Mouse (Mus musculus): ENCODE results near the gene Pdlim3.
A peak's percentile ranks its signal among the peaks of the same experiment; 100 is the strongest.

Gene Pdlim3

DNA sequence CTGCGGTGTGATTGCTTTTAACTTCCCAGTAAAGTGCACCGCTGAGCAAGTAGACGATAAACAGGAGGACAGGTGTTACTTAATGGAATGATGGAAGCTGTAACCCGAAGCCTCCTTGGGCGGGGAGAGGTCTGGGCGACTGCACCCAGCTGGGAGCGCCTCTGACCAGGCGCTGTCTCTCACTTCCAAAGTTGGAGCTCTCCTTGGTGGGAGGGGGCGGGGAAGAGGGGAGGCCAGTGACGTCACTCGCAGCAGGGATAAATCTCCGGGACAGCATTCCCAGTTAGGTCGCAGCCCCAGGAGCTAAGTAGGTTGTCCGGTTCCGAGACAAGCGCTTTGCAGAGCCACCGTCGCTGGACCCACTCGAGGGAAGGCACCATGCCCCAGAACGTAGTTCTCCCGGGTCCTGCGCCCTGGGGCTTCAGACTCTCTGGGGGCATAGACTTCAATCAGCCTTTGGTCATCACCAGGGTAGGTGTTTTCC, at the start of gene Pdlim3:
TSS of gene Pdlim3 (plus strand) at position 260 of the 484 bp plus-strand sequence.
- DNase-seq (ENCODE audit: low spot score in 2 of 2), result peak; percentile 63 to 68

DNA sequence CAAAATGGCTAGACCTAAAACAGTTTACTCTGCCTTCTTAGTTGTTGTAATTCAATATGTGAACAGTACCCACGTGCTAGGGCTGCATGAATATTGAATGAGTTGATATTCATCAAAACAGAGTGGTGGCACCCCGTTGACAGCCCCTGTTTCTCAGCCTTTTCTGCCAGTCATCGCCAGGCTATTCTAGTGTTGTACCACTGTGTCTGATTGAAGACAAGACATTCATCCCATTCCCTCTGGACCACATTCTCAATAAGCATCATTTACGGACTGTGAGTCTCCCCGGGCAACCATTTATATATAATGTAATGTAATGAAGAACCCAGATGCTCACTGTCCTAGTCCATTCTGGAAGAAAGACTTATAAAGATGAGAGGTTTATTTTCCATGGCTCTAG, 42.0 kb upstream of the Pdlim3 start:
- DNase-seq (ENCODE audit: low spot score in 2 of 2), result no peak

DNA sequence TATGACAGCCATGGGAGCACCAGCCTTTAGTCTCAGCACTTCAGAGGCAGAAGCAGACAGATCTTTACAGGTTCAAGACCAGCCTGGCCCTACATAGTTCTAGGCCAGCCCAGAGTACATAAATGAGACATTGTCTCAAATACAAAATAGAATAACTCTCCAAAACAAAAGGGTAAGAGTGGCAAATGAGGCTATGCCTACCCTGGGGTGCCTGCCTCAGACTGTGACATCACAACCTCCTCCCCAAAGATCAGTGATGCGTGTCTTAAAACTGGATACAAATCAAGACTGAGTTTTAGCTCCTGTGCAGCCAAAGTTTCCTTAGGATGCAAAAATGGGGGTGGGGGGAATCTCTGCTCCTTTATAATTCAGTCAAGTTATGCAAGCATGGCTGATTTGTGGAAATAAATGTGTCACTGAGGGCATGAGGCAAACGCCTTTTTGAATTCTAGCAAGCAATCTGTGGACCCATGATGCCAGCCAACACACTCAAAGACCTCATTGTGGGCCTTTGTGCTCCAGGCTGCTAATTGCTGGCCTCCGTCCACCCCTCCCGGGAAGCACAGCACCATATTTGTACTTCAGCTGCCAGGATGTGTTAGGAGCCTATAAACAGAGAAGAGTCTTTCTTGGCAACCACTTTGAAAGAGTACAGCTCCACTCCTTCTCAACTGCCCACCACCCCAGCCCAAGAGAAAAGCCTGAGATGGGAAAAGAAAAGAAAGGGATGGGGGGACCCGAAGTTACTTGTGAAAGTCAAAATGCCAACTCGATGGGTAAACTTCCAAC, 41.0 kb upstream of the Pdlim3 start:
- DNase-seq (ENCODE audit: low spot score in 2 of 2), result peak; percentile 41 to 66

DNA sequence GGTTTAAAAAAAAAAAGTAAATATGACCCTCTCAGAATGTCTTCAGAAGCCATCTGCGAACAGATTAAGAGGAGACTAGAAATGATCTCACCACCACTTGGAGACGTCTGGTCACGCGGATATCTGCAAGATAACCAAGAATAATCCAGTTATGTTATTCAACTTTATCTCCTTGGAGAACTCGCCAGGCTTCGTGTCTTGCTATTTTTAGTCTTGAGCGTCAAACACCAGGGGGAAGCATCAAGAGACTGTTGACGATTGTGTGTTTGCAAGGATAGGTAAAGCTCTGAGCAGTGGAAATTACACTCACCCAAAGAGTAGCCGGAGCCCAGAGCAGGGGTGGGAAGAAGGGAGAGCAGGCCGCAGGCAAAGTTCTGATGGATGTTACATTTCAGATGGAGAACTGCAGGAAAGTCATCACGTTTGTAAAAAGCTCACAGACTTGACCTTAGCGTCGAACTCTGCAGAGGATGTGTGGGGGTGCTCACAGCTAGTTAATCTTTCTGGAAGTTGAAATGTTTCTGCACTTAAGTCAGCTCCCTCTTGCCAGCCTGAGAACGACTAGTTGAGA, 40.3 kb upstream of the Pdlim3 start:
- peak; percentile 75 to 76 for DNase-seq (ENCODE audit: low spot score in 2 of 2)

DNA sequence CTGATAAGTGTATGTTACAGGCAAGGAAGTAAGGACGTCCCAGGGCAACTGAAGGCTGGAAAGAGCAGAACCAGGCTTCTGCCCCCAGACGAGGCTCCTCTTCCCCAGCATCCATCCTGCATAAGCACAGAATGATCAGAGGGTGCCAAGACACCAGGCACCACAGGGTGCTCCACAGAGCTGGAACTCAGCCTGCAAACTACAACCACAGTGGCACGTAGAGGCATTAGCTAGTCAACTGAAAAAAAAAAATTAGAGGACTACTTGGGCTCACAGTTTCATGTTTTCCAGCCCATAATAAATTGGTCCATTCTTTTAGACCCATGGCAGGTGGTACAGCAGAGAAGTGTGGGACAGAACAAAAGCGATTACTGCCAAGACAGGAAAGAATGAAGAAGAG, 39.4 kb upstream of the Pdlim3 start:
- DNase-seq (ENCODE audit: low spot score in 2 of 2), result no peak

DNA sequence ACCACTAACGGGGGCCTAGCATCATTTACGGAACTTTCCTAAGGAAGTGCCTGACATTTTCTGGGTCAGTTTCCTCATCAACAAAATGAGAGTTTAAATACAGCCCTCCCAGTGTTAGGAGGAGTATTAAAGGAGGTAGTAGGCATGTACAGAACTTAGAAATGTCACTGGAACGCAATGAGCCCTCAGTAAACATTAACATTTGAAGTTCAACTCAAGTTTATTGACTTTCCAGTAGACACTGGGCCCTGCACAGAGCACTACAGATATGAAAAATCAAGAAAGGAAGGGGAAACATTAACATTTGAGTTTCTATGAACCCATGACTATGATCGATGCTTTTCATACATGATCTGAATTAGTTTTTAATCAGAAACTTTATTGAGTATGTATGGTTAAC, 30.1 kb upstream of the Pdlim3 start:
- DNase-seq (ENCODE audit: low spot score in 2 of 2), result no peak

DNA sequence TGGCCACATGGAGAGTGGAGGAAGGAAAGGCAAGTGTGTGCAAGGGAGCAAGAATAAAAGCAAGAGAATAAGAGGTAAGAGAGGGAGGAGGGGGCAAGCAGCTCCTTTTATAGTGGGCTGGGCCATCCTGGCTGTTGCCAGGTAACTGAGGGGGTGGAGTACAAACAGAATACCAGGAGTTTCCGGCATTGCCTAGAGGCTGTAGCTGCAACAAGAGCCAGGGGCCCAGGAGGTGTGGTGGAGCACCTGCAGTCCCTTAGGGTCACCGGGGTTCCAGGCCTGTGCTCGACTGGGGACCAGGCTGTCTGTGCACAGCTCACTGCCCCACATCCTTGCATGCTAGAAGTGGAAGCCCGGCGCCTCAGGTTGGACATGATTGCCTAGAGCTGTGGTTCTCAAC, 27.5 kb upstream of the Pdlim3 start:
- no peak for DNase-seq (ENCODE audit: low spot score in 2 of 2)

DNA sequence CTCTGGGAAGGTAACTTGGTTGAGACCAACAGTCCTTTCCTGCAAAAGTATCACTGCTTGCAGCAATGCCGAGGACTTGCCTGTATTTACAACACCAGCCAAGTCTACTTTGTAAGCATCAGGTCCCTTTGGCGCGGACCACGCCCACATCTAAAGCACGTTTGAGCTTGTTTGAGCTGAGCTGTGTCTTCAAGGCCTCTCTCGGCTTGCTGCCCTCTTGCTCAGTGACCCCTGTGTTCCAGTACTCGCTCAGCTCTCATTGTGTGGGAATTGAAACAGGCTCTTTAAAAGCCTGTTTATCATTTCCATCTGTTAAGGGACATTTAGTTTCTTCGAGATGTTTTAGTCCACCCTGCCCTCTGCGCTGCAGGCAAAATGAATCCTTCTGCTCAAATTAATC, 26.9 kb upstream of the Pdlim3 start:
- no peak for DNase-seq (ENCODE audit: low spot score in 2 of 2)

DNA sequence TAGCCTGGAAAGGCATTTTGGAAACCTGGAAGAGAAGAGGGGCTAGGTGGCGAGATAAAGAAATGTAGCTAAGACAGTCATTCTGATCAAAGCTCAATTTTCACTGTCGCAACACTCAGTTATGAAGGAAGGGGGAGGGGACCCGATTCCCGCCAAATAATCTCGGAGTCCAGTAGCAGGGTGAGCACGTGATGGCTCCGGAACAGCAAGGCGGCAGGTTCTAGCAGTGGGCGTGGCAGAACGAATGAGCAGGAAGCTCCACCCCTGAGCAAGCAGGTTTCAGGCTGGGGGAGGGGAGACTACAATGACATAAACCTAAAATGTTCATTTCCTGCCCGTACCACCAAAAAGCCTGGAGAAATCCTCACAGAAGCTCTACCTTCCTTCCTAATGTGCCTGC, 13.7 kb upstream of the Pdlim3 start:
- DNase-seq (ENCODE audit: low spot score in 2 of 2), result peak; percentile 43 to 55

DNA sequence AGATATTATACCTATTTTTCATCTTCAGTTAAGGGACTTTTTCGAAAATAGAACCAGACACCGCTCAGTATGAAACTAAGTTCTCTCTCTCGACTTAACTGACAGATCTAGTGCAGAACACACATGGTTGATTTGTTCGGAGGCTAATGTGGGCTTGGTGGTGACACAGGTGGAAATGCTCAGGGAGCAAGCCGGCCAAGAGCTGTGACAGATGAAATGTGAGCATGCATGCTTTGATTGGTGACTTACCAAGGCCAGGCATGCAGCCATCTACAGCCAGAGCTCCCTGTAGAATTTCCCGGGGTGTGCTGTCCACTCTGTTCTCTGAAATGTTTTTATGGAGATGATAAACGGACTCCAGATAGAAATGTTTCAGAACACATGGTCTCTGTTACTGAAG, 13.2 kb upstream of the Pdlim3 start:
- peak; percentile 66 to 74 for DNase-seq (ENCODE audit: low spot score in 2 of 2)

DNA sequence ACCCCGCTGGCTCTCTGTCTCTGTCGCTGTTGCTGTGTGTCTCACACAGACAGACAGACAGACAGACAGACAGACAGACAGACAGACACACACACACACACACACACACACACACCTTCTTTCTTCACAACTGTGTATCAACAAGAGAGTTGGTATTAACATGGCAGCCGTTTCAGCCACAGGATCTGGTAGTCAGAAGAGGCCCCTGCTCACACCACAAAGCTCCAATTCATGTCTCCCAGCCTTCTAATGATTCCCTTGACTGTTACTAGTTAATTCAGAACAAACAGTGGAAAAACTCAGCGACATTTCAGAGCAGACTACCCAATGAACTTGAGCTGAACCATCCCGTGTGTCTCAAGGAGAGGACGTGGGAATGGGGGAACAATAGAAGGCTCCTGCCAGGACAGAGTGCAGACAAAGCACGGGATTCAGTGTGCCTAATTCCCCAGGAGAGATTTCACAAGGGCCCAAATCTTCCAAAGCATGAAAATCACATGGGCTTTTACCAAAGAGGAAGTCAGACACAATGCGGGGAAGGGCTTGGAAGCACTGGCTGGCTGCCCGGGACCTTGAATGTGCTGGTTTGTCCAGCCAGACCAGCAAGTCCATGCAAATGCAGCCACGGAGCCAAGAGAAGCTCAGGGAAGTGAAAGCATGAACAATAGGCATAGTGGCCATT, 10.2 kb upstream of the Pdlim3 start:
- peak; percentile 95 for DNase-seq (ENCODE audit: low spot score in 2 of 2)

DNA sequence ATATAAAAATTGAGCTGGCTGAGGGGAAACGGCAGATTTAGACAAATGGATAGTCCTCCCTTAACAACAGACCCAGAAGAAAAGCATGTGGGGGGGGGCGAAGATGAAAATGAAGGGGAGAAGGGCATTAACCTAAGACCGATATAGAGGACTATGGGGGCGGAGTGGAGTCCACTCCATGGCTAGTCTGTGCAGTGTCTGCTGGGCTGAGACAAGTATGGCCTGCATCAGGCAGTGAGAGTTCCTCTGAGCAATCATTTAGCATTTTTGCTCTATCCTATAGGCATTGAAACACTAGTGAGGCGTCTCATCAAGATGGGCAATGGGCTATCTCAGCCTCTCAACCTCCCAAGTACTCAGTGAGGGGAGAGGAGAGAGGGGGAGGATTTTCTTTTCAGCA, 8.9 kb upstream of the Pdlim3 start:
- no peak for DNase-seq (ENCODE audit: low spot score in 2 of 2)

DNA sequence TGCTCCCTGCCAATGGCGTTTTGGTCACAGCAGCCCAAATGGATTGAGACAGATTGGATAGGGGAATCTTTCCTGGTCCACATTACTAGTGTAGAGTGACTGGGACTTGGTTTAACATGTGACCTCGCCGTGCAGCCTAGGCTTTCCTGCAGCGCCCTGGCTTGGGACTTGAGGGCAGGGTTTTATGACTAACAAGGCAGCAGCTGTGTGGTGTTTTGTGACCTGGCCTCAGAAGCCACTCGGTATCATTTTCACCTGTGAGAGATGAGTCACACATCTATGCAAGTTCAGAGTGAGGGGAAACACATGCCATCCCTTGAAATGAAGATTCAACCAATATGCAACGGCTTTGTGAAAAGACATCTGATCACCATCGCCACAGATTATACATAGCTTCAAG, 7.6 kb upstream of the Pdlim3 start:
- DNase-seq (ENCODE audit: low spot score in 2 of 2), result no peak

DNA sequence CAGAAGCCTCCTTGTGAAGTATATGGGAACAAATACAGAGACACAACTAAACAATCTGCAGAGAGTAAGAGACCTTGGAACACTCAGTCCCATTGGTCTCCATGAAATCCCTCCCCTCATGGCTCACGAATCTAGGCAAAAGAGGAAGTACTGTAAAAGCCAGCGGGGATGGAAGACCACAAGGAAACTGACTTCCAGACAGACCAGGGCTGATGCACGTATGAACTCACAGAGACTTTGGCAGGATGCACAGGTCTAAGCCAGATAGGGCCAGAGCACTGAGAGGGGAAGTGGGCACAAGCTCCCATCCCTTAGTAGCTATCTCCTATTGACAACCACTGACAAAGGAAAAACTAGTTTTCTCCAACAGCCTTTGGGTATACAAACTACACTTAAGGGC, 4.8 kb upstream of the Pdlim3 start:
- DNase-seq (ENCODE audit: low spot score in 2 of 2), result no peak

DNA sequence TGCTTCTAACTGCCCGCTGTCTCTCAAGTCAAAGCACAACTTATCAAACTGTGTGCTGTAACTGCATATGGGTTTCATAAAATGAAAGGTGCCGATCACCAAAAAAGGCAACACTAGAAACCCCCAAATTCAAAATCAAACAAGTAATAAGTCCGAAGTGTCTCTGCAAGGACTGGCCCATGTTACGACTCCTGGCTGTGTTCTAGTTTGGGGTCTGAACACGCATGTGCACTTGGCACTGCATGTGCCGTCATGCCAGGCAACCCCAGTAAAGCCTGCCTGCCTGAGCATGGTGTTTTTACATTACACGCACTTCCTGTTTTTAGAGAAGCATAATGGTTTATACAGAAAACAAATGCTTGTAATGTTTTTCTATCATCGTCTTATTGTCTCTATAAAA, 3.5 kb upstream of the Pdlim3 start:
- no peak for DNase-seq (ENCODE audit: low spot score in 2 of 2)

DNA sequence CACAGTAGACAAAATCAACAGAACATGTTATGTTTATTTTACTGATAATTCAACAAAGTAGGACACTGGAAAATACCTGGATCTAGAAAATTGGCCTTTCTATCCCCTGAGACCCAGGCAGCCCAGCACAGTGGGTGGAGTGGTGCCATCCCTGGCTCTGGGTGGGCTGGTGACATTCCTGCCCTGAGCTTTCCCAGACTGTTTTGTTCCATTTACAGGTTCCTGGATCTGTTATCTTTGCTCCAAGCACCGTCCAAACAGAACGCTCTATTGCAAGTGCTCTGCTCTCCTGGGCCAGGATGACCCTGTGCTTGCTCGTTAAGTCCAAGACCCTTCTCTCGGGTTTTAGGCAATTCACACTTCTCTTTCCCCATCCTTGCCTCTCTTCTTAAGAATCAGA, 1.5 kb upstream of the Pdlim3 start:
- no peak for DNase-seq (ENCODE audit: low spot score in 2 of 2)

DNA sequence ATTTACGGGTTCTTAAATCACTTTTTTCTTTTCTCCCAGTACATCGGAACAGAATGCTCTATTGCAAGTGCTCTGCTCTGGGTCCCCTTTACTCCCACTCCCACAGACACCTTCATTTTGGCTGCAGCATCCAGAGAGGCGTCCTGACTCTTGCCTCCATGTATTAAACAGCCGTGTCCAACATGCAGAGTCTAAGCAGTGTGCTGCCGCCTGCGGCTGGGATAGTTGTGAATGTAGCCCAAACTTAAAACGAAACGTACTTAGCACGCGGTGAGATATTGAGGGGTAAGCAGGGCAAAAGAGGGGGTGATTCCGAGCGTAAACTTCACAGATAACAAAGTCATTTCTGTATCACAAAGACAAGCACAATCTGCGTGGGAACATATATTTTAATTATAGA, 709 bp upstream of the Pdlim3 start:
- DNase-seq (ENCODE audit: low spot score in 2 of 2), result peak; percentile 29 to 32

DNA sequence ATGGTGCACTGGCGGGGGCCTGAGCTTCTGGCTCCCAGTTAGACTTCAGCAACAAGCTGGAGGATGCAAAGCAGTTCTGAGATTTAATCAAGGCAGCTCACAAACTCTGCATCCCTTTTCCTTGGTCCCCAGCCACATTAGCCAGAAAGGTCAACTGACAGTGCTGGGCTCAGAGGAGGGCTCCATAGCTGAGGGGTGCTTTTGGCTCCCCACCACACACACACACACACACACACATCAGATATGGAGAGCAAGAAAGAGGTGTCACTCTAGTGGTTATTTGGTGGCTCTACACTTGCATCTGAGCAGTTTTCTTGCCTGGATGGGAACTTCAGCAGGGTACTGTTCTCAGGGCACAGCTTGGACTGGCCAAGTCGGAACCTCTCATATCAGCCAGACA, 514 bp downstream of the Pdlim3 start:
- DNase-seq (ENCODE audit: low spot score in 2 of 2), result no peak

DNA sequence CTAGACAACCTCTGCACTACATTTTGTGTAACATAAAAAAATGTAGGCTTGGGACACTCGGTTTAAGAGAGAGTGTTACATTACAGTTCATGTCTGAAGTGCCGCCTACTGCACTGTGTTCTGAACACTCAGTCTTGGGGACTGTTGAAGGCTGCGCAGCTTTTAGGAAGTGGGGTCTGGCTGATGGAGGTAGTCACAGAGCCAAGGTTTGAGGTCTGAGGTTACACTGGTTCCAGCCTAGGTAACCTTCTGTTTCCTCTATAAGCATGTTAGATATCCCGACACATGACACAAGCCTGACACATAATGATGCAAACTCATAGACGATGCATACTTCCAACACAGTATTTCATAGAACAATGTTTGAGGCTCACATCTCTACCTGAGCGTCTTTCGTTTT, 4.5 kb downstream of the Pdlim3 start:
- no peak for DNase-seq (ENCODE audit: low spot score in 2 of 2)

DNA sequence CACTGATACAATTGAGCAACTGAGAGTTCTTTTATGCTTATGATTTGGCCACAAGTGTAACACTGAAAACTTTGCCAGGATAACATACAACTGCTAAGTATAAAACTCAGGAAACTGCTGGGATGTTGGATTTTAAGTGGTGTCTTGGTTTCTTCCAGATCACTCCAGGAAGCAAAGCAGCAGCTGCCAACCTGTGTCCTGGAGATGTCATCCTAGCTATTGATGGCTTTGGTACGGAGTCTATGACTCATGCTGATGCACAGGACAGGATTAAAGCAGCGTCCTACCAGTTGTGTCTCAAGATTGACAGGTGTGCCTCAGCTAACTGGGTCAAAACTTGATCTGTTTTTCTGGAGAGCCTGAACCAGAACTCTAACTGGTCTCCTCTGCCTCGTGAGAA, 11.3 kb downstream of the Pdlim3 start:
- DNase-seq (ENCODE audit: low spot score in 2 of 2), result no peak

DNA sequence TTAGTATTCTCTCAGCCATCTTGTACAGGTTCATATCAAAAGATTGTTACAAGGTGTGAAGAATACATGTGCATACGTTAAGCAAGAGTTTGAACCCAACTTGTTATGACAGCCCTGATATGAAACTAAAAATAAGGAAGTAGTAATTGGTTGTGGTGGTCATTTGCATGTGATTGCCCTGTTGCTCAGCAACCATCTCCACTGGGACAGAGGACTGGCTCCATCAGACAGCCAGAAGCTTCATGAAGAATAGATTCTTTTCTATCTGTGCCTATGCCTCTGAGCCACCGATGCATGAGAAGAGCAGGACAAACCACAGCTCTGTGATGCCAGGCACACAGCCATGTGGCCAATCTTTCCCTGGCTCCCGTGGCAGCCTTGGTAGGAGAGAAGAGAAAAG, 14.5 kb downstream of the Pdlim3 start:
- DNase-seq (ENCODE audit: low spot score in 2 of 2), result no peak

DNA sequence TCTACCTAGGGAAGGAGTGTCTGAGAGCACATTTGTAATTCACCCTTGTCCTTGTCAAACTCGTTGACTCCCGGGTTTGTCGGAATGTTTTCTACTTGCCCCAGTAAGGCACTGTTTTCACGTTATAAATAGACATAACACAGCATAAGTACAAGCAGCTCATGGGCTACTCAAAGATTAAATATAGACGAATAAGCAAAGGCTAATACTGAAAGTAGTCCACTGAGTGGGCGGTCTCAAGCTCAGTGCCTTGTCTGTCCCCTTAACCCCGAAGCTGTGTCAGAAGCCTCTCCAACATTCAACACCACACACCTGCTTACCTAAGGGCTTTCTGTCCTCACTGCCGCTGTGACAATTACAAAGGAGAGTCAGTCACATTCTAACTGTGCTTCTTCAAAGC, 16.4 kb downstream of the Pdlim3 start:
- DNase-seq (ENCODE audit: low spot score in 2 of 2), result no peak

DNA sequence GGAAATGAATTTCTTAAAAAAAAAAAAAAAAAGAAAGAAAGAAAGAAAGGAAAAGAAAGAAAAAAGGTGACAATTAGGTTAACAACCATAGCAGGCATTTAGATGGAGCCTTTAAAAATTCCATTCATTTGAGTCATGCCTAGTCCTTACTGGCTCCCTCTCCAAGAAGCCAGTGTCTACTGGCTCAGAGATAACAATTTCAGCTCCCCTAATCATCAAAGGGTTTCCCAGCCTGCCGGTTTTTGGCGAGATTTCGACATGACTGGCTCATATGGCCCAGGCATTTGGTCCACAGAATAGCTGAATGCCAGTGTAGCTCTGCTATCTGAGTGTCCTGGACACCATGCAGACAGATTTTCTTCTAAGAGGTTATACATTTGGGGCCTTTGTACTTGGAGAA, 18.4 kb downstream of the Pdlim3 start:
- DNase-seq (ENCODE audit: low spot score in 2 of 2), result no peak
